Mouse (Mus musculus) neural tube, embryonic 11.5 days (tissue): ENCODE measurements at regions not wholly inside any gene's neighbourhood (a gene's known extent, or its start where the extent isn't known, plus 50 kb on each side); places are given as distances from the start of the nearest gene placed in this dataset.

Source experiments
- ATAC-seq: fragments of 200-750 bp; cut with Nextera tagmentation; 2 replicates; pipeline ENCODE4 v1.8.0; 2017; ENCODE audit warnings: moderate number of reproducible peaks, mild to moderate bottlenecking, moderate TSS enrichment, moderate library complexity; ENCODE audit not compliant: insufficient read depth, low FRiP score, low TSS enrichment
- DNase-seq: peaks from one replicate; pipeline ENCODE4 v3.0.0-alpha.2; 2015; ENCODE audit warnings: low spot score
- H3K27ac ChIP-seq: fragments of 300-500 bp; sonication (generic); 2 replicates; pipeline ENCODE4 v1.5.1; 2014; ENCODE audit warnings: low read depth, mild to moderate bottlenecking, low read length
- H3K27me3 ChIP-seq: fragments of 300-500 bp; sonication (generic); 2 replicates; pipeline ENCODE4 v1.6.1; 2014; ENCODE audit warnings: mild to moderate bottlenecking, low read length, mixed read lengths; ENCODE audit not compliant: control insufficient read depth, insufficient read depth
- H3K36me3 ChIP-seq: fragments of 300-500 bp; sonication (generic); 2 replicates; pipeline ENCODE4 v1.6.1; 2014; ENCODE audit warnings: mild to moderate bottlenecking, low read length, moderate library complexity, mixed read lengths; ENCODE audit not compliant: control insufficient read depth, insufficient read depth
- H3K4me1 ChIP-seq: fragments of 300-500 bp; sonication (generic); 2 replicates; pipeline ENCODE4 v1.6.1; 2014; ENCODE audit warnings: low read length, mixed read lengths; ENCODE audit not compliant: control insufficient read depth, insufficient read depth
- H3K4me2 ChIP-seq: fragments of 300-500 bp; sonication (generic); 2 replicates; pipeline ENCODE4 v1.6.1; 2014; ENCODE audit warnings: low read depth, mild to moderate bottlenecking, moderate library complexity
- H3K4me3 ChIP-seq: fragments of 300-500 bp; sonication (generic); 2 replicates; pipeline ENCODE4 v1.5.1; 2014; ENCODE audit warnings: low read depth, low read length
- H3K9ac ChIP-seq: fragments of 300-500 bp; sonication (generic); 2 replicates; pipeline ENCODE4 v1.6.1; 2014; ENCODE audit warnings: mild to moderate bottlenecking, low read length
- H3K9me3 ChIP-seq: fragments of 300-500 bp; sonication (generic); 2 replicates; pipeline ENCODE4 v1.6.1; 2016; ENCODE audit warnings: low read length; ENCODE audit not compliant: control insufficient read depth
- WGBS: fragments of 180-500 bp; shearing (Covaris S2); extraction: QIAGEN DNeasy Blood & Tissue Kit; methylation state at CpG from one replicate; pipeline ENCODE4 v1.1.7; 2014; 5-methylcytosine and 5-hydroxymethylcytosine counted together

GRCm38 (mm10) chr13:102434372-102434954 lies 258.9 kb upstream of the Cd180 start:
- Histone ChIP-seq H3K36me3 (no peaks in the 10 kb centered on the region), H3K4me1 (no peaks in the 10 kb centered on the region), H3K27me3 (no peaks in the 10 kb centered on the region), H3K9ac (no peak overlapping the region), H3K4me2 (no peak overlapping the region), H3K9me3 (no peaks in the 10 kb centered on the region), H3K27ac (no peak overlapping the region), H3K4me3 (no peak overlapping the region)
- ATAC-seq (no peak), DNase-seq (no peak)
- WGBS = 62% methylated on average over 3 of the region's 3 CpGs

- H3K27ac ChIP-seq = no peak overlapping the region
- H3K4me2 ChIP-seq = no peak overlapping the region
- H3K27me3 ChIP-seq = no peaks in the 10 kb centered on the region
- H3K9me3 ChIP-seq = no peaks in the 10 kb centered on the region
- H3K4me1 ChIP-seq = no peaks in the 10 kb centered on the region
- 72% methylated on average over 2 of the region's 2 CpGs for WGBS
- H3K9ac ChIP-seq = no peak overlapping the region
- H3K4me3 ChIP-seq = no peak overlapping the region
- H3K36me3 ChIP-seq = no peaks in the 10 kb centered on the region
- ATAC-seq = no peak
- no peak for DNase-seq
Measured at GRCm38 (mm10) chr13:102442676-102443075, 250.7 kb upstream of the Cd180 start.

DNA sequence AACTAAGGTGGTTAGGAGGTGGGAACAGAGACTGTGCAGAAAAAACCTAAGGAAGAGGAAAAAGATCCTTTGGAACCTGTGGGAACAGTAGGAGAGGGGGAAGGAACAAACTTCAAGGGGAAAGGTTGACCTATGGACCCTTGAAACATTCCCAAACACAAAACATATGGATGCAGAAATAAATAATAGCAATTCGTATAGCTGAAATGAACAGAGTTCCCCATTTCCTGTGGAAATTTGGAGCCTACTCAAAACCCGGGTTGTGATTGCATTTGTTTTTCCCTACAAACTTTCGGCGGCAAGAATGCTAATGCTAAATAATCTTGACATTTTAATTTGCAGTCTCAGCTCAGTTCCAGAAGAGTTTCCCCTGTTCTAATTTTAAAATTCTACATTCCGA lies 246.0 kb upstream of the Cd180 start:
- H3K9ac ChIP-seq = no peak overlapping the region
- no peak for ATAC-seq
- H3K27me3 ChIP-seq = no peaks in the 10 kb centered on the region
- no peak for DNase-seq
- no peak overlapping the region for H3K4me3 ChIP-seq
- H3K4me1 ChIP-seq = no peaks in the 10 kb centered on the region; the same call in 1 of the 2 replicates
- H3K9me3 ChIP-seq = no peaks in the 10 kb centered on the region
- WGBS = 89% methylated on average over 5 of the region's 5 CpGs
- H3K27ac ChIP-seq = no peak overlapping the region
- no peaks in the 10 kb centered on the region for H3K36me3 ChIP-seq
- no peak overlapping the region for H3K4me2 ChIP-seq

- no peak overlapping the region for H3K4me3 ChIP-seq
- H3K36me3 ChIP-seq = no peaks in the 10 kb centered on the region
- WGBS = 17% methylated on average over 8 of the region's 8 CpGs
- H3K9ac ChIP-seq = no peak overlapping the region
- H3K9me3 ChIP-seq = no peaks in the 10 kb centered on the region
- H3K4me1 ChIP-seq = no peaks in the 10 kb centered on the region; the same call in 1 of the 2 replicates
- DNase-seq = no peak
- ATAC-seq = no peak
- no peak overlapping the region for H3K4me2 ChIP-seq
- H3K27ac ChIP-seq = no peak overlapping the region
- no peaks in the 10 kb centered on the region for H3K27me3 ChIP-seq
Measured at GRCm38 (mm10) chr13:102449416-102450121, 243.8 kb upstream of the Cd180 start.

DNA sequence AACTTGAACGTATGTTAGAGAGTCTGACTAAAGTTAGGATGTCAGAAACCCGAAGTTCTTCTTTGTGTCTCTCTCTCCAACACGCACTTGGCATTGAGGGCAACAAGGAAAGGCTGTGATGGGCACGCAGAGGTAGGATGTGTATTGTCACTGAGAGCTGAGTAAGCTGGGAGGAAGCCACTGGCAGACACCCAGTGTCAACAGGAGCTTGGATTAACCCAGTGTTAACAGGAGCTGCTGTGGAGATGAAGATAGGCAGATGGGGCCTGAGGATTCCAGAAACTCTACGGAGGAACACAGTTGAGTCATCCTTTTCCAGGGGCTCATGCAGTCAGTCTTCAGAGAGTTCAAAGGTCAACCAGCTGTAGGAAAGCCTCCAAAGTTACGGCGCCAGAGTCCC lies 242.2 kb upstream of the Cd180 start:
- Histone ChIP-seq H3K4me3 (no peak overlapping the region), H3K27me3 (no peaks in the 10 kb centered on the region), H3K36me3 (no peaks in the 10 kb centered on the region), H3K4me2 (no peak overlapping the region), H3K9ac (no peak overlapping the region), H3K9me3 (no peaks in the 10 kb centered on the region), H3K27ac (no peak overlapping the region), H3K4me1 (no peaks in the 10 kb centered on the region; the same call in 1 of the 2 replicates)
- 81% methylated on average over 7 of the region's 7 CpGs for WGBS
- no peak for ATAC-seq
- DNase-seq = no peak

- H3K4me1 ChIP-seq = no peaks in the 10 kb centered on the region
- no peaks in the 10 kb centered on the region for H3K9me3 ChIP-seq
- H3K36me3 ChIP-seq = no peaks in the 10 kb centered on the region
- H3K9ac ChIP-seq = no peak overlapping the region
- no peaks in the 10 kb centered on the region for H3K27me3 ChIP-seq
- no peak overlapping the region for H3K4me2 ChIP-seq
- H3K4me3 ChIP-seq = no peak overlapping the region
- 76% methylated on average over 2 of the region's 2 CpGs for WGBS
- DNase-seq (no peak), ATAC-seq (no peak)
- no peak overlapping the region for H3K27ac ChIP-seq
Measured at GRCm38 (mm10) chr13:102458711-102459110, 234.6 kb upstream of the Cd180 start.

- no peak for ATAC-seq
- H3K27ac ChIP-seq = no peak overlapping the region
- no peaks in the 10 kb centered on the region for H3K4me1 ChIP-seq
- no peak overlapping the region for H3K9ac ChIP-seq
- H3K9me3 ChIP-seq = no peaks in the 10 kb centered on the region
- H3K4me3 ChIP-seq = no peak overlapping the region
- no peak overlapping the region for H3K4me2 ChIP-seq
- 91% methylated on average over 2 of the region's 2 CpGs for WGBS
- no peaks in the 10 kb centered on the region for H3K36me3 ChIP-seq
- H3K27me3 ChIP-seq = no peaks in the 10 kb centered on the region
- no peak for DNase-seq
Measured at GRCm38 (mm10) chr13:102463993-102464392, 229.4 kb upstream of the Cd180 start.

- 84% methylated on average over 3 of the region's 3 CpGs for WGBS
- no peaks in the 10 kb centered on the region for H3K27me3 ChIP-seq
- no peaks in the 10 kb centered on the region for H3K36me3 ChIP-seq
- H3K4me2 ChIP-seq = no peak overlapping the region
- H3K27ac ChIP-seq = no peak overlapping the region
- H3K4me3 ChIP-seq = no peak overlapping the region
- DNase-seq = no peak
- H3K9me3 ChIP-seq = no peaks in the 10 kb centered on the region
- H3K4me1 ChIP-seq = no peaks in the 10 kb centered on the region
- no peak overlapping the region for H3K9ac ChIP-seq
- ATAC-seq = no peak
Measured at GRCm38 (mm10) chr13:102481906-102482305, 211.5 kb upstream of the Cd180 start.

GRCm38 (mm10) chr13:102482451-102482850 lies 210.9 kb upstream of the Cd180 start:
- Histone ChIP-seq H3K4me1 (no peaks in the 10 kb centered on the region), H3K9ac (no peak overlapping the region), H3K36me3 (no peaks in the 10 kb centered on the region), H3K27me3 (no peaks in the 10 kb centered on the region), H3K27ac (no peak overlapping the region), H3K4me3 (no peak overlapping the region), H3K9me3 (no peaks in the 10 kb centered on the region), H3K4me2 (no peak overlapping the region)
- DNase-seq (no peak), ATAC-seq (no peak)
- WGBS = 81% methylated on average over 3 of the region's 3 CpGs
